Mouse (Mus musculus) ES-Bruce4 (cell line): Measurements from ENCODE around the gene Lrriq4. TPM values are rescaled to one million over a fixed set of nuclear protein-coding genes. Genes with fewer than 3 reads are reported as not detected.

Source experiments
- H3K27ac ChIP-seq: 2 replicates; pipeline ENCODE4 v1.5.1; 2012; ENCODE audit warnings: low read length, inconsistent platforms; ENCODE audit not compliant: insufficient read depth
- H3K27me3 ChIP-seq: 2 replicates; pipeline ENCODE4 v1.6.1; 2012; ENCODE audit warnings: mild to moderate bottlenecking, low read length, inconsistent platforms; ENCODE audit not compliant: control insufficient read depth, poor library complexity, insufficient read depth, severe bottlenecking
- H3K36me3 ChIP-seq: 2 replicates; pipeline ENCODE4 v1.6.1; 2012; ENCODE audit warnings: inconsistent platforms, mild to moderate bottlenecking, low read length, moderate library complexity; ENCODE audit not compliant: control insufficient read depth, poor library complexity, insufficient read depth, severe bottlenecking
- H3K4me1 ChIP-seq: one replicate; pipeline ENCODE4 v1.8.1; 2011; ENCODE audit warnings: low read length; ENCODE audit not compliant: control insufficient read depth, insufficient read depth
- H3K4me3 ChIP-seq: 2 replicates; pipeline ENCODE4 v1.5.1; 2011; ENCODE audit warnings: low read depth, mild to moderate bottlenecking, low read length
- H3K9ac ChIP-seq: 2 replicates; pipeline ENCODE4 v1.6.1; 2012; ENCODE audit warnings: low read depth, mild to moderate bottlenecking, inconsistent platforms; ENCODE audit not compliant: poor library complexity, severe bottlenecking
- H3K9me3 ChIP-seq: replicated peaks from 2 replicates; pipeline ENCODE4 v1.6.1; 2012; ENCODE audit warnings: mild to moderate bottlenecking, low read length, inconsistent platforms; ENCODE audit not compliant: control insufficient read depth, poor library complexity, insufficient read depth, severe bottlenecking
- CTCF ChIP-seq: IDR thresholded peaks from one replicate; pipeline ENCODE4 v1.8.1; 2011; ENCODE audit warnings: low read depth, low read length
- EP300 ChIP-seq: IDR thresholded peaks from 2 replicates; pipeline ENCODE4 v1.6.1; 2011; ENCODE audit warnings: low read depth, low read length; ENCODE audit not compliant: insufficient read depth
- POLR2A ChIP-seq: IDR thresholded peaks from one replicate; pipeline ENCODE4 v1.8.1; 2011; ENCODE audit warnings: low read length; ENCODE audit not compliant: insufficient read depth
- polyA plus RNA-seq: library from polyadenylated mRNA; stranded (reverse); fragments of >200 nt; gene quantifications from 2 replicates; pipeline ENCODE4 v1.2.4, GENCODE M21; 2011; ENCODE audit warnings: low read depth; ENCODE audit not compliant: missing spikeins, insufficient read depth, insufficient read length

Gene Lrriq4
- polyA plus RNA-seq, 1 experiment: 3.3 TPM

GRCm38 (mm10) chr3:30601610-30602064 lies 42.7 kb upstream of the Lrriq4 start:
- no peaks in the 10 kb centered on the region for H3K9me3 ChIP-seq
- peak overlapping the region; percentile 71; the same call in 1 of the 2 replicates for H3K9ac ChIP-seq
- H3K4me1 ChIP-seq: no peaks in the 10 kb centered on the region
- H3K27me3 ChIP-seq: no peaks in the 10 kb centered on the region
- peaks cover 16% of the 10 kb centered on the region for H3K36me3 ChIP-seq
- no peak for TF ChIP-seq POLR2A
- no peak for TF ChIP-seq CTCF
- no peak for TF ChIP-seq EP300
- peak overlapping the region; percentile 96 for H3K4me3 ChIP-seq
- H3K27ac ChIP-seq: peak overlapping the region; percentile 42; the same call in 1 of the 2 replicates

- H3K4me1 ChIP-seq: no peaks in the 10 kb centered on the region
- H3K27me3 ChIP-seq: no peaks in the 10 kb centered on the region
- no peaks in the 10 kb centered on the region for H3K9me3 ChIP-seq
- H3K36me3 ChIP-seq: peaks cover 20% of the 10 kb centered on the region
- peak within 1 kb of the TSS; percentile 81 for H3K27ac ChIP-seq
- TF ChIP-seq EP300: no peak
- peak; percentile 32 for TF ChIP-seq POLR2A
- peak; percentile 27 for TF ChIP-seq CTCF
- peak within 1 kb of the TSS; percentile 96 for H3K4me3 ChIP-seq
- H3K9ac ChIP-seq: peak within 1 kb of the TSS; percentile 75
Observed at GRCm38 (mm10) chr3:30602065-30602739, 42.1 kb upstream of the Lrriq4 start, which contains the start of gene Mynn. Gene Mynn (plus strand): TSS chr3:30602065.

GRCm38 (mm10) chr3:30602740-30603098 lies 41.6 kb upstream of the Lrriq4 start:
- Histone ChIP-seq H3K36me3 (peaks cover 25% of the 10 kb centered on the region), H3K4me1 (no peaks in the 10 kb centered on the region), H3K4me3 (peak overlapping the region; percentile 96), H3K9me3 (no peaks in the 10 kb centered on the region), H3K9ac (peak overlapping the region; percentile 71), H3K27me3 (no peaks in the 10 kb centered on the region), H3K27ac (peak overlapping the region; percentile 75)
- TF ChIP-seq CTCF: no peak
- no peak for TF ChIP-seq POLR2A
- 0 out of 2 replicates have a peak, but pooled peaks have one; percentile 12 for TF ChIP-seq EP300

GRCm38 (mm10) chr3:30603256-30603655 lies 41.1 kb upstream of the Lrriq4 start:
- no peak overlapping the region for H3K27ac ChIP-seq
- H3K4me3 ChIP-seq: peak overlapping the region; percentile 37; the same call in 1 of the 2 replicates
- no peaks in the 10 kb centered on the region for H3K27me3 ChIP-seq
- TF ChIP-seq CTCF: no peak
- TF ChIP-seq EP300: no peak
- no peak for TF ChIP-seq POLR2A
- no peaks in the 10 kb centered on the region for H3K4me1 ChIP-seq
- no peaks in the 10 kb centered on the region for H3K9me3 ChIP-seq
- H3K36me3 ChIP-seq: peaks cover 29% of the 10 kb centered on the region
- peak overlapping the region; percentile 71 for H3K9ac ChIP-seq

- no peaks in the 10 kb centered on the region for H3K9me3 ChIP-seq
- H3K36me3 ChIP-seq: peaks cover 60% of the 10 kb centered on the region
- H3K4me1 ChIP-seq: peaks cover 3% of the 10 kb centered on the region
- no peak overlapping the region for H3K9ac ChIP-seq
- no peaks in the 10 kb centered on the region for H3K27me3 ChIP-seq
- H3K4me3 ChIP-seq: no peak overlapping the region
- TF ChIP-seq CTCF (no peak), EP300 (no peak), POLR2A (no peak)
- no peak overlapping the region for H3K27ac ChIP-seq
Observed at GRCm38 (mm10) chr3:30608999-30609398, 35.3 kb upstream of the Lrriq4 start.

- H3K9me3 ChIP-seq: no peaks in the 10 kb centered on the region
- TF ChIP-seq EP300: no peak
- no peak for TF ChIP-seq POLR2A
- no peak for TF ChIP-seq CTCF
- H3K9ac ChIP-seq: no peak overlapping the region
- no peaks in the 10 kb centered on the region for H3K27me3 ChIP-seq
- no peak overlapping the region for H3K4me3 ChIP-seq
- H3K4me1 ChIP-seq: peaks cover 3% of the 10 kb centered on the region
- no peak overlapping the region for H3K27ac ChIP-seq
- H3K36me3 ChIP-seq: peaks cover 59% of the 10 kb centered on the region
Observed at GRCm38 (mm10) chr3:30610930-30611329, 33.4 kb upstream of the Lrriq4 start.
